Mouse (Mus musculus): ENCODE measurements around the gene Ccdc146.

Gene Ccdc146

DNA sequence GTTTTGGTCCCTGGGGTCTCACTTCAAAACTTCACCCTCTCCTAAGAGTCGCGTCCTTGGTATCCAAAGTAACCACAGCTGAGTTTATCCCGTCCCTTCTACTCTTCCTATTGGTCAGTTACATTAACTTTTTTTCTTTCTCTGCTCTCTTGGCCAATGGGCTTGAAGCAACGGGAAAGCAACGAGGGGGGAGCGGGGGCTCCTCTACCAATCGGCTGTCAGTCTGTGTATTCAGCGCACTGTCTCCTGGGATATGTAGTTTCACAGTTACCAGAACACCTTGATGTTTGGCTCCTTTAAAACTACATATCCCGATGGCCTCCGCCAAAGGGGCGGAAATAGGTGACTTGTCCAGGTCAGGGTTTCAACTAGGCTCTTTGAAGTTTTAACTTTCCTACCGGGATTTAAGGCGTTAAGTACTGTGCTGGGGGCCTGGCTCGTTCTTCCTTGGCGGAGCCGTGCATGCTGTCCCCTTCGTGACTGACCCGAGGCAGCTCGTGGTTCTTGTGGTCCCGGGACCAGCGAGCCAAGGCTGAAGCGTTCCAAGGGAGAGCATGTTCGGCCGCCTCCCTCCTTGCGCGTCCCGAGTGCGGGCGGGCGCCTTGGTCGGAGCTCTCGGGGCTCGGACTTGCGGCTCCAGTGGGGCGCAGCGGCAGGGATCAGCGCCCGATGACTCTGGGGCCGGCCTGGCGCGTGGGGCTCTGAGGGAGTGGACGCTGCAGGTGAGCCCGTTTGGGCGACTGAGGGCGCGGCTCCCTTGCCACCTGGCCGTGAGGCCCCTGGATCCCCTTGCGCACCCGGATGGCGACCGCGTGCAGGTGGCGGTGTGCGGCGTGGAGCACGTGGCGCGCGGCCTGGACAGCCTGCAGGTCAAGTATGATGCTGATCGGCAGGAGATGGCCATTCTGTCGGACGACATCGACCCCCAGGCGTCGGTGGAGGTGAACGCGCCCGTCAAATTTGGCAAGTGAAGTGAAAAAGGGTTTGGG lies at the start of gene Ccdc146, which contains the start of gene Fam185a:
Gene Ccdc146, minus strand, starts transcription at position 64 of the 989 bp plus-strand sequence.
Gene Fam185a, plus strand, starts transcription at position 345 of the 989 bp plus-strand sequence.
- DNase-seq = peak; percentile 98

DNA sequence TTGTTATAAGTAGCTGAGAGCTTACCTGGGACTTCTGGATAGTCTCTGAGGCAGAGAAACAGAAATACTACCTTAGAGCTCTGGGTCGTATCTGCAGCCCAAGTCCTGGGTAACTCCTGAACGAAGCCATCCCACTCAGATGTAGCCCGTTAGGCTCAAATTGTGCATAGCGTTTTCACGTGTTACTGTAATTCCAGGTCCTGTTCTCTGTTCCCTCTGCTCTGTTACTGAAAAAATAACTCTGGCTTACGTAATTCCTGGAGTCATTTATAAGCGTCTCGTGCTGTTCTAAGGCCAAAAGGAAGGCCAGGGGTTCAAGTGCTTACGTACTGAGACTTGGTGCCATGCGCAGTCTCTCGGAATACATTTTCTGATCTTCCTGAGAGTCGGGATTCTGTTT lies 43.6 kb upstream of the Ccdc146 start:
- no peak for DNase-seq

DNA sequence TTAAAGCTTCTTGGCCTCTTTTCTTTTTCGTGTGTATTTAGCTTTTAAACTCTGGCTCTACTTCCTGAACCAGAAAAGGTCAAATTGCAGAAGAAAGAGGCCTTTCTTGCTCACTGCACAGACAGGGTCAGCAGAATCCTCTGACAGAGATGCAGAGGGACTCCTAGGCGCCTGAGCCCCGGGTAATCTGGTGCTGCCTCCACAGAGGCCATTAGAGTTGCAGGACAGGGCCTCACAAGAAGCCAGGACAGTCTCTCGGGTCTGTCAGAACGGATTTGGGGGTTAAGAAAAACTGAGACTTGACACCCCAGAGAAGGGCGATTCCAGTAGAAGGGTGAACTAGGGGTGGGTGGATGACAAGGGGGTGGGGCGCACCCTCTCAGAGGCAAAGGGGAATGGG lies 42.9 kb upstream of the Ccdc146 start:
- DNase-seq = peak; percentile 3

DNA sequence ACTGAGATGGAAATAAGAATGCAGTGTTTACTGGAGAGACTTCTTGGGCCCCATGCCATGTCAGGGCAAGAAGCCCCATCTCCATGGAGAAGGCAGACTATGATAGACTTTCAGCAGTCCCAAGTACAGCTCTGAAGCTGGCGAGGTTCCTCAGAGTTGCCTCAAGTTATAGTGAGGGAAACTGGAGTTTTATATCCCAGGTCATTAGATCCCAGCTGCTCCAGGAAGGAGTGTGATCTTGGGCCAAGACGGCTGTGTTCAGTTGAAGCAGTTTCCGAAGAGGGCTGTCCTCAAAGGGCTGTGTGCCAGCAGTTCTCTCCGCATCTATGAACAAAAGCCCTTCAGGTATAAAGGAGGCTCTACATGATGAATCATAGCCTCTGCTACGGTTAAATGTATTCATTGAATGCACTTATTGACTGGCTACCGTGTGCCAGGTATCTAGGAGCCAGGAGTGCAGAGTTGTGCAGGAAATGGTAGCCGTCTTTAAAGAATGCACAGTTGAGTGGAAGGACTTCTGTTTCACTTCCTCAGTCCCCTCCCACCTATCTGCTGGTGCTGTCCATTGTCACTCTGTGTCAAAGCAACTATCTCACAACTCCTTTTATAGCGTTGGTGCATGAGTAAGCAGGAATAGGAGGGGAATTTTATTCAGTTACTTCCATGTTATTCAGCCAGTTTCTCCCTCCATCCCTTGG lies 16.5 kb upstream of the Ccdc146 start:
- DNase-seq = no peak

DNA sequence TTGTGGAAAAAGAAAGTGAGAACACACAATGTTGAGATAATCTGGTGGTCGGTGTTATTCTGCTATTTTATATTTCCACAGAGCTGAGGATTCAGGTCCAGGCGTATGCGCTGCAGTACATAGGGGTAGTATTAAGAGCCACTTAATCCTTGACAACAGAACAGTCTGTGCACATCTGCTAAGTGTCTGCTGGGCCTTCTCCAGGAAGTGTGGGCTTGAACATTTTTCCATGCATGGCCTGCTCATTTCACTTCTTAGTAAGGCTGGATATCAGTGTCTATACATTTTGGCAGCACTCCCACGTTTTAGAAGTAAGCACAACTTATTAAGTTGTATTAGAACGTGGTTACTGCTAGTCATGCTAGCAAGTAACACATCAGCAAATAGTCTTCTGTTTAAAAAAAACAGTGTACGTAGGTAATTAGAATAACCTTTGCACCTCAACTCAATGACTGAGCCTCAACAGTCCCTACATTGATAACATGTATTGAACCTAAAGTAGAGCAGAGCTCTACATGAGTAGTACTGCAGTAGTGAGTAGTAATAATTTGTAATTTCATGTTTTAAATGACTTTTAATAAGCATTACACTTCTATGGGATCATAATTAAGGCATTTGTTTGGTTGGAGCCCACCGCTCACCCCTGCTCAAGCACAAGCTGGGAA lies 15.1 kb upstream of the Ccdc146 start:
- no peak for DNase-seq

DNA sequence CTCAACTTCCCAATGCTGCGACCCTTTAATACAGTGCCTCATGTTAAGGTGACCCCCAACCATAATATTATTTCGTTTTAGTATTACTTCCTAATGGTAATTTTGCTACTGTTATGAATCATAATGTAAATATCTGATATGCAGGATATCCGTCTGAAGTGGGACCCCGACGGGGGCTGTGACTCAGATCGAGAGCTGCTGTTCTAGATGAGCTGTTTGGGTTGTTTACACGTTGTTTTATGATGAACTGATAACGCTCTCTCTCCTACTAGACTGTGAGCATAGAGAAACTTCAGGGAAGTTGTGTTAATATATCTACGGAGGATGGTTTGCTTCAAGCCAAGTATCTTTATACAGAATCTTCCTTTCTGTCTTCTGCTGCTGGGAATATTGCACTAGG lies 14.0 kb upstream of the Ccdc146 start:
- no peak for DNase-seq

DNA sequence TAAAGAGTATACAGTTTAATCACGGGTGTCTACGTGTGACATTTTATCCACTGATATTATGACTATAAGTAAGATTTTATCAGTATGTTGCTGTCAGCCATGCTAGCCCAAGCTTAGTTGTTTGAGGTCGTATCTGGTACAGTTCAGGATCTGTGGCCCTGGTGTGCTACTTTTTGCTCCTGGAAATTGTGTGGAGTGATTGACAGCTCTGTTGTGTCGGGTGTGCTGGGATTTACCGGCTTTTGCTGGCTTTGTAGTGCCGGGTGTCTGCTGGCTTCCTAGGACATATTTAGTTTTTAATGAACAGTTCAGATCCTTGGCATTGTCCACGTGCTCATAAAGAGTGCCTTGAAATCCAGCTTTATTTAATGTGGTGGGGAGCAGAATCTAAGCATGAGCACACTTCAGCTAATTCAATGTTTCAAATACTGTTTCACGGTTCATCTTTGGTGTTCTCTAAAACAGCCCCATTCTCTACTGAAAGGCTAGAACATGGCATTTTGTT lies 12.0 kb upstream of the Ccdc146 start:
- no peak for DNase-seq

DNA sequence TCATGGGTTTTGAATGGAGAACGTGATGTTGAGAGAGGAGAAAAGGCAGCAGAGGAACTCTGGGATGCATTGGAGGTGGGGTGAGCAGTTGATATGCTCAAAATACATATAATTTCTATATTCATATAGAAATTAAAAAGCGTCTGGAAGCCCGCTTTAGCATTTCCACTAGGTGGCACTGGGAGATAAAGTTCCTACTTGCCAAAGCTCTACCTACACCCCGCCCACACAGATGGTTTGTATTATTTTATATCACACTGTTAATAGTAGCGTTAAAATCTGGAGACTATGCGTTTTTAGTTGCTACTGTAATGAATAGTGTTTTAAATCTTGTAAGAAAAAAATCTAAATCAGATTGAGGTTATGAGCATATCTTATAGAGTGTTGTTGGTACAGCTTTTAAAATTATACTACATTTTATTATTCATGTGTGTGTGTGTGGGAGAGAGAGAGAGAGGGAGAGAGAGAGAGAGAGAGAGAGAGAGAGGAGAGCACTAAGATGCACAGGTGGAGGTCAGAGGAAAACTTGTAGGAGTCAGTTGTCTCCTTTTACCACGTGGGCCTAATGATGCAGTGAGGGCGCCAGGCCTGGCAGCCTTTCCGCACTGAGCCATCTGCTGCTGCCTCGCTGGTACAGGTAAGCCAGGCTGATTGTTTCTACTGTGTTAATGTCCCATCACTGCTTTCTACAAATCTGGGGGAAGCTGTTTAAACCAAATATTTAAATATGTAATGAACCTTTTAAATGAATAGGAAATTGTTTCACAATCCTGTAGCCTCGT lies 9.9 kb upstream of the Ccdc146 start:
- no peak for DNase-seq

DNA sequence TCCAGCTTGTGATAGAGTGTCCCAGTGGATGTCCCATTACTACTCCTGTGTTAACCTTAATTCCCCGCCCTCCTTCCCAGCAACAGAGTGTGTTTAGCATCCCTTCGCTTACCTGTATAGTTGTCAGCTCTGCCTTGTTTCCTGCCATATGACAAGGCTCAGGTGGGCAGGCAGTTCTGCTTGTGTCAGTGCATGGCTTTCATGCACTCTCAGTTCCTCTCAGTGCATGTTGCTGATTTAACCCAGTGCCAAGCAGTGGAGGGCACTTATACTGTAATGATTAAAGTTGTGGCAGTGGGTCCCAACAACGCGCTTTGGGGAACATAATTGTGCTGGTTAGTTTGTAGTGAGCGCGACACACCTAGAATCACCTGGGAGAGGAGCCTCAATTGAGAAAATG lies 2.2 kb upstream of the Ccdc146 start:
- DNase-seq = no peak

DNA sequence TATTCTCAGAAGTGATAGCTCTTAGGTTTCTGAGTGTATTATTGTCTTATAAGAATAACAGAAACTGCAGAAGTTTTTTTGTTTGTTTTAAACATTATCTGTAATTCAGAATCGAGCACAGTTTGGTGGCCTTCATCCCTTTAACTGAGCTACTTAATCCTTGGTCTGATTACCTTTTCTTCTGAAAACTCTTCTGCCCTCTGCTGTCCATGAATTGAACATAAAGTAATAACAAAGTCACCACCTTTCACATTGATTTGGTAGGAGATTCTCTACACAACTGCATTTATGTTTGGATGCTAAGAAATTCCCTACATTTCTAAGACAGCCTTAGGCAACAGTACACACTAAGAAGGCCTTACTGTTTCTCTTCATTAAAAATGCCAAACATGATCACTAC lies 3.9 kb downstream of the Ccdc146 start:
- DNase-seq = no peak

DNA sequence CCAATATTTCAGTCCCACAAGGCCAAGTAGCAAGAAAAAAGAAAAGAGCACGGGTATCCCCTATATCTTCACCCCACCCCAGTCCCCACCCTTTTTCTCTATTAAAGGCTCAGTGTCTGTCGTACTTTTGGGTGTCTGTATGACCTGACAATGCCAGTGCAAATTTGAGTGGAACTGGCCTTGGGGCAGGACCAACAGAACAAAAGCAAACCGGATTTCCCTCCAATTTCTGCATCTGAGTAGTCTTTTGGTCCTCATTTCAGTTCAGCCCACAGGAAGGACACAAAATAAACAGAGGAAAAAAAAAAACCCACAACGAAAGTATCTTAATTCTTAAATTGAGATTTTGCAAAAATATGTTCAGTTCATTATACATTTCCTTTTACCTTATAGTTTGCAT lies 5.9 kb downstream of the Ccdc146 start:
- no peak for DNase-seq

DNA sequence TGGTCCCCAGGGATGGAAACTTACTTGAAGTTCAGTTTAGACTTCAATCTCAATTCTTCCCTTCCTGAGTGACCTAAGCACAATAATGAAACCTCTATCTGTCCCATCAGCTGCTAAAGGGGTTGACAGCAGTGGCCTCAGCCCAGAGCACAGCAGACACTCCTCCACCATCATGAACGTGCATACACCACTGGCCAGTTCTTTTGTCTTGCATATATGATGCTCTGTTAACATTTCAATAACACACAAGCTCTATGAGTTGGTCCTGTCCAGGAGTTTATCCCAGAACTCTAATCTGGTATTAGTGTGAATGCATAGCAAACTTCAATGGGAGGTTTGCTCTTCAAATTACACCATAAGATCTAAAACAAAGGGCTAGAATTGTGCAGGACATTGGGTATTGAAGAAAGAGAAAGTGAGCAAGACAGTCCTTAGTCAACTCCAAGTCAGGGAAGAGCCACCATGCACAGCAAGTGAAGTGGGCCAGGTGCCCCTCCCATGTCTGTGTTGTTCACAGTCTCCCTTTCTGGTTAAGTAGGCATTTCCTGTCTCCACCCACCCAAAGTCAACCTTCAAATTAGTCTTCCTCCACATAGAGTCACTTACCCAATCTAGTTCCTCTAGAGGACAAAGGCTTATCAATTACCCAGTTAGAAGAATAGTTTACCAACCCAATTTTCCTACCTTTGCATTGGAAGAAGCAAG lies 10.2 kb downstream of the Ccdc146 start:
- no peak for DNase-seq

DNA sequence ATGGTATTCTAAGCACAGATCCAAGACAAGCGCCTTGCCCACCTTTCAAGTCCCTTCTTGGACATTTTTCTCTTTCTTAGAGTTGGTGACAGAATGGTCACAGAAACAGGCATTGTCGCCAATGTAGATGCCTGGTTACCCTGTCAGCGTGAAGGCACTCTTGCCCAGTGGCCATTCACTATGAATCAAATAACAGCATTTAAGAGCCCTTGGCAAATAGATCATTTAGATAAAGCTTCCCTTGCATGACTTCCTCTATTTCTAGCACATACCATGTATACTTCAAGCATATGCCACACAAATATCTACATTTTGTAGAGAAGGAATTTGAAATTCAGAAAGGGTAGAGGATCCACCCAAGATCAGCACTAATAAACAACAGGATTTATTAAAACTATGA lies 11.2 kb downstream of the Ccdc146 start:
- DNase-seq = no peak

DNA sequence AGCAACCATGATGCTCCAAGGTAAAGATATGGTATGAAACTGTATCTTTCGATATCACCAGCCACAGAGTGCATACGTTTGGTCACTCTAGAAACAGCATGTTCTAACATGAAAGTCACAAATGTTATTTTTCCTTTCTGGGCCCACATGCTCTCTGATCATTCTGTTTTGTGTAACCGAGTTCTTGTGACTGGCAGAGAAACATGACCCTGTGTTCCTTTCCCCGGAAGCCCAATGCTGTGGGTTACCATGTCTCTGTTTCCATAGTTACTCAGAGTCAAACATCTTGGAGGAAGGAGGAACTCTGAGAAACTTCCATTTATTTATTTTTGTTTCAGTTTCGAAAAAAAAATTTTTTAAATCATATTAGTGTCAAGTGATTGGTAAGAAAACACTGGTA lies 12.4 kb downstream of the Ccdc146 start:
- no peak for DNase-seq

DNA sequence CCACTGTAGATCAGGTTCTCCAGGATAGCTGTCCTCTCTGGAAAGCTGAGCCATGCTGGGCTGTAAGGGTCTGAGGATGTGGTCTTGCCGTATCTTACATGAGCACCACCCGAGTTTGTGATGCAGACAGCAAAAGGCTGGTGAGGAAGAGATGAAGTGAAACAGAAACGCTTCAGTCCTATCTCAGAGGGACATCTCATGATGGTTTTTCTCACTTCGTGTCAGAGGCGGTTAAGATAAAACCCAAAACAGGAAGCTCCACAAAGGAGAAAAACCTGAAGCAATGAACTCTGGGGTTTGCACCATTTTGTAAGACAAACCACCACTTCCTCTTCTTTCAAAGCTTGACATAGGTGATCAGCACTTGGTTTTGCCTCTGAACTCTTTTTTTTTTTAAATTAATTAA lies 13.2 kb downstream of the Ccdc146 start:
- no peak for DNase-seq

DNA sequence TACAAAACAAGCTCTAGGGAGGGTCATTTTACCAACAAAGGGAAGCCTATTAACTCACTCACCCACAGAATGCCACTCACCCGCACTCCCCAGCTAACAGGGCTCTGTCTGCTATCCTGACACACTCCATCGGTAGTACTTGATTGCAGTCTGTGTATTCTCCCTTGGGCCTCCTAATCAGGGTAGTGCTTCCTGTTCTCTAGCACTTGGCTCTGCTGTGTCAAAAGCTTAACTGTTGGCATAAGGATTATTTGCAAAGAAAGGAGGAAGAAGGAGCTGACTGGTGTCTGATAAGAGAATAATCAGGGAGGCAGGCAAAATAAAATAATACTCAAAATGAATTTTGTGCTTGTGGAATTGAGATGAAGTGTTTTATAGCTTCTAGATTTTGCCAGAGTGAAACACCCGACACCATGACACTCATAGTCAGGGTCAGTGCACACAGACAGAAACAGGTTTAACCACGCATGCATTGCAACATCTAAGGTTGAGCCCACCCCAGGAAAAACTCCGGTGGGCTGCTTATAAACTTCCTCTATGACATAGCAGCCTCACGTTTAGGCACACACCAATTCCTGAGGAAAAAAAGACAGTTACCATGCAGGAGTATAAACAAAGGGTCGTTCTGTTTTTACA lies 29.2 kb downstream of the Ccdc146 start:
- no peak for DNase-seq

DNA sequence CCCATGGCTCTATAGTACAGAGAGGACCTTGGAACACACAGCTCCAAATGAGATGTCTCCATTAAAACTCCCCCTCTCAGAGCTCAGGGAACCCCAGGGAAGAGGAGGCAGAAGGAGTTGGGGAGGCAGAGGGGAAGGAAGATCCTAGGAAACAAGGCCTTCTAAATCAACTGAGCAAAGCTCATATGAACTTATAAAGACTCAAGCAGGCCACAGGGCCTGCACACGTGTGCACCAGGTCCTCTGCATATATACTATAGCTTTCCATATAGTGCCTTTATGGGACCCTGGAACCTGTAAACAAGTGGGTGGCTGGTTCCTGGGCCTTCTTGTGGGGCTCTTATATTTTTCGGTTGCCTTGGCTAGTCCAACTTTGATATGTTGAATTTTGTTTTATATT lies 29.9 kb downstream of the Ccdc146 start:
- no peak for DNase-seq

DNA sequence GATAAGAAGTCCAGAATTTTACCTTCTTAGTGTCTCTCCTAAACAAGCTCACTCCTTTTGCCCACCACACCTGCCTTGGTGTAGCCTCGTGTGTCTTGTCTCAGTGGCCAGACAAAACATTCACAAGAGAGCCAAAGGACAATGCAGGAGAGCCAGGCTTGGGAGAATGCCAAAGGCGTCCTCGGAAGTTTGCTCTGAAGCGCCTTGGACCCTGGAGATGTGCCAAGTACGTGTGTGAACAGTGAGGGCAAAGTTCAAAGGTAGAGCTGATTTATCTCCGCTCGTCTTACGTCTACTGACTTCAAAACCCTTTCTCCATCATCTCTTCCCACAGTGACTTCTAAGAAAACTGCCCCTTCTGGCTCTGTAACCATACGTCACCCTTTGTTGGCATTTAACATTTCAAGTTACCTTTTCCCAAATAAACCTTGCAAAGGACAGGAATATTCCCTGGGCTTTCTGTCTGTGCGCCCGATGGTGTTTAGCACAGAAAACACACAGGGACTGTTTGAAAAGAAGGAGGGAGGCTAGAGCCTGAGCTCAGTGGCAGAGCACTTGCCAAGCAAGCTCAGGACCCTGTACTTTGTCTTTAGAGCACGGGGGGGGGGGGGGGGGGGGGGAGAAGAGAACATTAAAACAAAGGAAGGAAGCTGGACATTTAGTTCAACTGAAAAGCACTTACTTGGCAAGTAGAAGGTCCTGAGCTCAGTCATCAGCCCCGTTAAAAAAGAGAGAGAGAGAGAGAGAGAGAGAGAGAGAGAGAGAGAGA lies 32.7 kb downstream of the Ccdc146 start:
- peak; percentile 72 for DNase-seq

DNA sequence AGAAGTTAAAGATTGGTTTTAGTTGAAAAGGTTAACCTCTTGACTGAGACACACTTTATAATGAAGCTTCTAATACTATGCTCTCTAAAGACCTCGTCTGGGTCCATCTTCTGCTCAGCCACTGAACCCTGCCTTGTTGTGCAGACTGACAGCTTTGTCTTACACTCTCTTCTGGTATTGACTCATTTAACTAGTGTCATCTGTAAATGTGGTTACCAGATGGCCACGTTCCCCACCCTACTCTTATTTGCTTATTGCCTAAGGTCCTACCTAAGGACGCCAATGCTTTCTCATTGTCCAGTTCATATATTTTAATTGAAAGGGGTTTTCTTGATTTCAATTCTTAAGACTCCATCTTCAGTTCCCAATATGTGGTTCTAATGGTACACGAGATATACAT lies 35.6 kb downstream of the Ccdc146 start:
- no peak for DNase-seq

DNA sequence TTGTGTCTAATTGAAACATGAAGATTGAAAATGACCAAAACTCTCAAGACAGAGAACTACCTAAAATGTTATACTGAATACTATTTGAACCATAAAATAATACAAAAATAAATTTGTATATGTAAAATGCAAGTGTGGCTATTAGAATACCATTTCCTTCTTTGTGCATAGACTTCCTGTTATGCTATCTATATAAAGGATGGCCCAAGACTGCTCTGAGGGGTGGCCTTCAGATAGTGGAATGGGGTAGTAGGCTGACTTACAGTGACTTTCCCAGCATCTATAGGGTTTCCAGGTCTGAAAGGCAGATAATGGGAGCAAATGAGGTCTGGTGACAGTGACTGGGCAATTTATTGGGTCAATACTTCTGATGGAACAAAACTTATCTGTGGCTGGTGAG lies 37.1 kb downstream of the Ccdc146 start:
- no peak for DNase-seq

DNA sequence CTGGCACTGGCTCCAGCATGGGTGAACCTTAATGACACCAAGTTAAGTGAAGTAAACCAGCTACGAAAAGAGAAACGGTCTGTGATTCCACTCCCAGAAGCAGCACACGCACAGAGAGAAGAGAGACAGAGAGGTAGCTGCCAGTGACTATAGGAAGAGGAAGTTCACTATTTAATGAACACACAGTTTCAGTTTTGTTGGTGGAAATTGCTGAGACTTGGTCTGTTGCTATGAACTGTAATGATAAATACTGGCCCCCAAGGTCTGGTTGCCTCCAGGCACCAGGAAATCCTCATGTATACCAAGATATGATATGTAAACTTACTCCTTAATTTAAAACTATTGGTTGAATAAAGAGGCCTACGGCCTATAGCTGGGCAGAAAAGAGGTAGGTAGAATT lies 38.0 kb downstream of the Ccdc146 start:
- no peak for DNase-seq

Data from kidney, adult 11 months (tissue).